8 mouse cellular contexts compared by ENCODE assay signal in the genomic region with DNA sequence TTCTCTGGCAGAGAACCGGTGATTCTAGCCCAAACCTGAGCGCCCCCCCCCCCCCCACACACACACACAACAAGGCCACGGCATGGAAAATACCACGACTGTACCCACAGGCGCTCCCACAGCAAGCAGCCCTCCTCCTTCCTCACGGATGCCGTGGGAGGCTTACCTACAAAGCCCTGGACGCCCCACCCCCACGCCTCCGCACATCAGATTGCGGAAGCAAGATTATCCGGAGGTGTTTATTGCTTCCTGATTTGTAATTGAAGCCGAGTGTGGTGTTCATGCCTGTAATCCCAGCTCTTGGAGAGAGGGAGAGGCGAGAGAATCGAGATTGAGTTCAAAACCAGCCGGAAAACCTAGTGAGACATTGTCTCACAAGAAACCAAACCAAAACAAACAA. TPM values are rescaled to one million over a fixed set of nuclear protein-coding genes. Genes with fewer than 3 reads are reported as not detected.
DNase-seq lines count a peak whose midpoint lies in the region; ATAC-seq lines count a peak whose summit lies in the region.

No protein-coding gene starts in this region.

- WGBS in heart, embryonic 12.5 days, result 8% methylated on average over 15 of the region's 16 CpGs
- 7% methylated on average over 16 of the region's 16 CpGs for WGBS in forebrain, embryonic 15.5 days
- 3% methylated on average over 16 of the region's 16 CpGs for WGBS in kidney, embryonic 15.5 days
- 9% methylated on average over 16 of the region's 16 CpGs for WGBS in midbrain, embryonic 13.5 days

- no peaks in the 10 kb centered on the region for H3K9me3 ChIP-seq in heart, embryonic 12.5 days (replicated peaks)
- H3K9me3 ChIP-seq in forebrain, embryonic 15.5 days, result no peaks in the 10 kb centered on the region
- H3K9me3 ChIP-seq in kidney, embryonic 15.5 days (replicated peaks), result no peaks in the 10 kb centered on the region
- H3K9me3 ChIP-seq in midbrain, embryonic 13.5 days, result no peaks in the 10 kb centered on the region

- H3K36me3 ChIP-seq in heart, embryonic 12.5 days, result no peaks in the 10 kb centered on the region
- peaks cover 6% of the 10 kb centered on the region; the same call in 1 of the 2 replicates for H3K36me3 ChIP-seq in forebrain, embryonic 15.5 days
- H3K36me3 ChIP-seq in kidney, embryonic 15.5 days, result 0 out of 2 replicates have a peak, but pooled peaks cover 4% of the 10 kb centered on the region
- peaks cover 39% of the 10 kb centered on the region for H3K36me3 ChIP-seq in midbrain, embryonic 13.5 days

- H3K27me3 ChIP-seq in heart, embryonic 12.5 days (replicated peaks), result peaks cover 80% of the 10 kb centered on the region
- H3K27me3 ChIP-seq in forebrain, embryonic 15.5 days, result no peaks in the 10 kb centered on the region
- peaks cover 45% of the 10 kb centered on the region for H3K27me3 ChIP-seq in kidney, embryonic 15.5 days
- 0 out of 2 replicates have a peak, but pooled peaks cover 11% of the 10 kb centered on the region for H3K27me3 ChIP-seq in midbrain, embryonic 13.5 days

- H3K4me3 ChIP-seq in heart, embryonic 12.5 days, result peak overlapping the region; percentile 34
- peak overlapping the region; percentile 78 for H3K4me3 ChIP-seq in forebrain, embryonic 15.5 days
- H3K4me3 ChIP-seq in kidney, embryonic 15.5 days (replicated peaks), result peak overlapping the region; percentile 40
- H3K4me3 ChIP-seq in midbrain, embryonic 13.5 days (replicated peaks), result peak overlapping the region; percentile 78

- H3K4me2 ChIP-seq in heart, embryonic 12.5 days, result peak overlapping the region; percentile 63
- H3K4me2 ChIP-seq in forebrain, embryonic 15.5 days (replicated peaks), result peak overlapping the region; percentile 84
- peak overlapping the region; percentile 90 for H3K4me2 ChIP-seq in kidney, embryonic 15.5 days
- H3K4me2 ChIP-seq in midbrain, embryonic 13.5 days (replicated peaks), result peak overlapping the region; percentile 81

- no peak for DNase-seq in heart, adult 9 months (ENCODE audit: low spot score in 2 of 2)
- DNase-seq in R1 (ENCODE audit: low read depth, low spot score), result peak; percentile 26
- DNase-seq in thymus, postnatal 14 days, result peak; percentile 81
- DNase-seq in gastrocnemius, postnatal 10 days, result no peak

- no peak overlapping the region for H3K27ac ChIP-seq in heart, embryonic 12.5 days (ENCODE audit: poor library complexity, severe bottlenecking)
- peak overlapping the region; percentile 75 for H3K27ac ChIP-seq in forebrain, embryonic 15.5 days (replicated peaks)
- no peak overlapping the region for H3K27ac ChIP-seq in kidney, embryonic 15.5 days
- peak overlapping the region; percentile 92 for H3K27ac ChIP-seq in midbrain, embryonic 13.5 days

- ATAC-seq in heart, embryonic 12.5 days (ENCODE audit: insufficient number of reproducible peaks, low FRiP score), result no peak
- no peak for ATAC-seq in forebrain, embryonic 15.5 days (replicated peaks)
- ATAC-seq in kidney, embryonic 15.5 days (replicated peaks; ENCODE audit: low FRiP score), result no peak
- ATAC-seq in midbrain, embryonic 13.5 days, result no peak

- peaks cover 34% of the 10 kb centered on the region for H3K4me1 ChIP-seq in heart, embryonic 12.5 days (replicated peaks)
- peaks cover 40% of the 10 kb centered on the region for H3K4me1 ChIP-seq in forebrain, embryonic 15.5 days
- peaks cover 57% of the 10 kb centered on the region for H3K4me1 ChIP-seq in kidney, embryonic 15.5 days
- H3K4me1 ChIP-seq in midbrain, embryonic 13.5 days (replicated peaks), result peaks cover 43% of the 10 kb centered on the region

- H3K9ac ChIP-seq in heart, embryonic 12.5 days, result peak overlapping the region; percentile 39; the same call in 1 of the 2 replicates
- H3K9ac ChIP-seq in forebrain, embryonic 15.5 days (replicated peaks), result peak overlapping the region; percentile 56
- 0 out of 2 replicates have a peak overlapping the region, but pooled peaks have one; percentile 21 for H3K9ac ChIP-seq in kidney, embryonic 15.5 days
- H3K9ac ChIP-seq in midbrain, embryonic 13.5 days (replicated peaks), result peak overlapping the region; percentile 94

RNA-seq across cellular contexts. Expression of gene Mapk11, which starts 2.4 kb away (rescaled TPM):
- polyA plus RNA-seq in heart, embryonic 12.5 days (2016; fragmentation: Nextera tagmentation; extraction: Ambion mirVana), result 3.7 and 4.6 TPM in 2 replicates
- polyA plus RNA-seq in forebrain, embryonic 15.5 days (2015; fragmentation: Nextera tagmentation; extraction: Ambion mirVana), result 42.8 and 42.9 TPM in 2 replicates
- polyA plus RNA-seq in kidney, embryonic 15.5 days (2015; fragmentation: Nextera tagmentation; extraction: Ambion mirVana), result 15.4 and 16.5 TPM in 2 replicates
- 39.8 and 44.2 TPM in 2 replicates for polyA plus RNA-seq in midbrain, embryonic 13.5 days (2015; fragmentation: Nextera tagmentation; extraction: Ambion mirVana)
- 1 to 10 TPM; 2.1 to 3.0 TPM for total RNA-seq in gastrocnemius, postnatal 10 days (2021)

RNA-seq across cellular contexts. Expression of gene Mapk12, which starts 6.5 kb away (rescaled TPM):
- 19.9 and 20.1 TPM in 2 replicates for polyA plus RNA-seq in heart, embryonic 12.5 days (2016; fragmentation: Nextera tagmentation; extraction: Ambion mirVana)
- polyA plus RNA-seq in forebrain, embryonic 15.5 days (2015; fragmentation: Nextera tagmentation; extraction: Ambion mirVana), result 5.5 and 5.8 TPM in 2 replicates
- 14.8 and 16.7 TPM in 2 replicates for polyA plus RNA-seq in kidney, embryonic 15.5 days (2015; fragmentation: Nextera tagmentation; extraction: Ambion mirVana)
- 8.2 TPM in 2 replicates for polyA plus RNA-seq in midbrain, embryonic 13.5 days (2015; fragmentation: Nextera tagmentation; extraction: Ambion mirVana)
- 10 to 100 TPM; 76.0 to 77.1 TPM for total RNA-seq in gastrocnemius, postnatal 10 days (2021)

RNA-seq across cellular contexts. Expression of gene Hdac10, which starts 18.5 kb away (rescaled TPM):
- polyA plus RNA-seq in heart, embryonic 12.5 days (2016; fragmentation: Nextera tagmentation; extraction: Ambion mirVana), result 12.7 and 13.4 TPM in 2 replicates
- 31.5 and 38.6 TPM in 2 replicates for polyA plus RNA-seq in forebrain, embryonic 15.5 days (2015; fragmentation: Nextera tagmentation; extraction: Ambion mirVana)
- polyA plus RNA-seq in kidney, embryonic 15.5 days (2015; fragmentation: Nextera tagmentation; extraction: Ambion mirVana), result 17.8 and 19.3 TPM in 2 replicates
- polyA plus RNA-seq in midbrain, embryonic 13.5 days (2015; fragmentation: Nextera tagmentation; extraction: Ambion mirVana), result 25.0 and 26.0 TPM in 2 replicates
- 10 to 100 TPM in 1 of 2 experiments, 1 to 10 TPM in 1; 7.6 to 10.6 TPM for total RNA-seq in gastrocnemius, postnatal 10 days (2021)

RNA-seq across cellular contexts. Expression of gene Tubgcp6, which starts 24.1 kb away (rescaled TPM):
- 13.7 and 15.8 TPM in 2 replicates for polyA plus RNA-seq in heart, embryonic 12.5 days (2016; fragmentation: Nextera tagmentation; extraction: Ambion mirVana)
- polyA plus RNA-seq in forebrain, embryonic 15.5 days (2015; fragmentation: Nextera tagmentation; extraction: Ambion mirVana), result 17.5 and 17.7 TPM in 2 replicates
- polyA plus RNA-seq in kidney, embryonic 15.5 days (2015; fragmentation: Nextera tagmentation; extraction: Ambion mirVana), result 13.8 and 16.0 TPM in 2 replicates
- polyA plus RNA-seq in midbrain, embryonic 13.5 days (2015; fragmentation: Nextera tagmentation; extraction: Ambion mirVana), result 17.4 and 19.9 TPM in 2 replicates
- 10 to 100 TPM in 1 of 2 experiments, 1 to 10 TPM in 1; 8.4 to 11.0 TPM for total RNA-seq in gastrocnemius, postnatal 10 days (2021)

RNA-seq across cellular contexts. Expression of gene Plxnb2, which starts 33.6 kb away (rescaled TPM):
- polyA plus RNA-seq in heart, embryonic 12.5 days (2016; fragmentation: Nextera tagmentation; extraction: Ambion mirVana), result 124 and 130 TPM in 2 replicates
- polyA plus RNA-seq in forebrain, embryonic 15.5 days (2015; fragmentation: Nextera tagmentation; extraction: Ambion mirVana), result 113 and 118 TPM in 2 replicates
- polyA plus RNA-seq in kidney, embryonic 15.5 days (2015; fragmentation: Nextera tagmentation; extraction: Ambion mirVana), result 138 and 160 TPM in 2 replicates
- polyA plus RNA-seq in midbrain, embryonic 13.5 days (2015; fragmentation: Nextera tagmentation; extraction: Ambion mirVana), result 102 and 115 TPM in 2 replicates
- 10 to 100 TPM; 28.9 to 43.0 TPM for total RNA-seq in gastrocnemius, postnatal 10 days (2021)

Comparison
In these comparisons a context has a peak if more than half of its experiments do, and no peak if none do; other contexts are left out.
1. H3K27ac ChIP-seq: peak in forebrain, embryonic 15.5 days (single experiment) and midbrain, embryonic 13.5 days (single experiment); none in heart, embryonic 12.5 days (single experiment) and kidney, embryonic 15.5 days (single experiment).
2. H3K9ac ChIP-seq: peak in every context shown above with its lines; median percentile 94 in midbrain, embryonic 13.5 days; 56 in forebrain, embryonic 15.5 days; 39 in heart, embryonic 12.5 days; 21 in kidney, embryonic 15.5 days.
3. DNase-seq: peak in R1 (single experiment) and thymus, postnatal 14 days (single experiment); none in heart, adult 9 months (0 of 2) and gastrocnemius, postnatal 10 days (single experiment).
4. Peak in every context shown above with its lines, with median percentiles within 50 percentile points of each other: H3K4me2 ChIP-seq and H3K4me3 ChIP-seq.